Mouse (Mus musculus) bone marrow macrophage, adult 2 months (primary cell): Measurements from ENCODE around the gene Slc15a1. TPM values are rescaled to one million over a fixed set of nuclear protein-coding genes. Genes with fewer than 3 reads are reported as not detected.

Experiments used
- H3K27ac ChIP-seq: 2 replicates; pipeline ENCODE4 v1.5.1; 2012; ENCODE audit warnings: low read depth, low read length; ENCODE audit not compliant: insufficient read depth
- H3K4me1 ChIP-seq: 2 replicates; pipeline ENCODE4 v1.6.1; 2012; ENCODE audit warnings: low read length; ENCODE audit not compliant: control insufficient read depth, insufficient read depth
- H3K4me3 ChIP-seq: 2 replicates; pipeline ENCODE4 v1.5.1; 2012; ENCODE audit warnings: mild to moderate bottlenecking, low read length, moderate library complexity; ENCODE audit not compliant: insufficient read depth
- CTCF ChIP-seq: IDR thresholded peaks from 2 replicates; pipeline ENCODE4 v1.5.1; 2012; ENCODE audit warnings: low read depth, mild to moderate bottlenecking, low read length, moderate library complexity
- POLR2A ChIP-seq: IDR thresholded peaks from 2 replicates; pipeline ENCODE4 v1.6.1; 2012; ENCODE audit warnings: mild to moderate bottlenecking, low read depth, low read length, borderline replicate concordance
- polyA plus RNA-seq: library from polyadenylated mRNA; stranded (reverse); fragments of >200 nt; gene quantifications from 2 replicates; pipeline ENCODE4 v1.2.4, GENCODE M21; 2012; ENCODE audit not compliant: missing spikeins, insufficient read depth, insufficient read length

Slc15a1 gene
- polyA plus RNA-seq, 1 experiment, result 0.52 TPM

- TF ChIP-seq CTCF, result no peak
- TF ChIP-seq POLR2A, result no peak
- Histone ChIP-seq H3K4me3 (no peak overlapping the region), H3K27ac (no peak overlapping the region), H3K4me1 (no peaks in the 10 kb centered on the region)
Observed at GRCm38 (mm10) chr14:121471545-121472121, 33.4 kb downstream of the Slc15a1 start.

- TF ChIP-seq CTCF (no peak), POLR2A (no peak)
- Histone ChIP-seq H3K27ac (no peak overlapping the region), H3K4me3 (no peak overlapping the region), H3K4me1 (no peaks in the 10 kb centered on the region)
Observed at GRCm38 (mm10) chr14:121469601-121470000, 35.5 kb downstream of the Slc15a1 start.

DNA sequence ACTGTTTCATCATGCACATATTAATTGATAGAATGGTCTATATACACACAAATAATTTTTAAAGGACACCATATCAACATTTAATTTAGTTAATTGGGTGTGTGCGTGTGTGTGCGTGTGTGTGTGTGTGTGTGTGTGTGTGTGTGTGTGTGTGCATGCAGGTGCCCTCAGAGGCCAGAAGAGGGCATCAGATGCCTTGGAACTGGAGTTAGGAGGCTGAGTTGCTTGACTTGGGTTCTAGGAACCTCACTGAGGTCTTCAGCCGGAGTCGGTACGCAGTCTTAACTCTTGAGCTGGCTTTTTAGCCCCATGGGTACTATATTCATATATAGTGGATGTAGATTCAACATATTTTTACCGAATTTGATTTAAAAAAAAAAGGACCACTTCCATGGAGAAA, 37.4 kb downstream of the Slc15a1 start:
- H3K27ac ChIP-seq, result no peak overlapping the region
- no peak for TF ChIP-seq POLR2A
- no peak for TF ChIP-seq CTCF
- no peak overlapping the region for H3K4me3 ChIP-seq
- H3K4me1 ChIP-seq, result no peaks in the 10 kb centered on the region

DNA sequence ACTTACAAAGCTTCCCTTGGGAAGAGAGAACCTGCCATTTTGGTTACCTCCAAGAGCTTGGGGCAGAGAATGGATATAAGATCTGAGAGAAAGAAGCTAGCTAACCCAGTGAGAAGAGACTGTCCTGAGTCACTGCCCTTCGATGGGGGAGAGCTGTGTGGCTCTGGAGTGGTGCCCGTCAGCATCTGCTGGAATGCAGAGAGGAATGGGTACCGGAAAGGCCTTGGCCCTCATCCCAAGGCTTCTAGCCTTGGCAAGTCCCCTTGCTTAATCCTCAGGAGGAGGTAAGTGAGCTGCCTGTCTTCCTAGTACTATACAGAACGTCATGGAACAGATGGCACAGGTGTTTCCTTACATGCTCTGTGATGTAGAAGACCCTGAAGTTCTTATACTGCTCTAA, 38.6 kb downstream of the Slc15a1 start:
- Histone ChIP-seq H3K4me1 (no peaks in the 10 kb centered on the region), H3K27ac (no peak overlapping the region), H3K4me3 (no peak overlapping the region)
- TF ChIP-seq POLR2A (no peak), CTCF (no peak)

- TF ChIP-seq CTCF, result no peak
- no peak for TF ChIP-seq POLR2A
- Histone ChIP-seq H3K4me3 (no peak overlapping the region), H3K4me1 (no peaks in the 10 kb centered on the region), H3K27ac (no peak overlapping the region)
Observed at GRCm38 (mm10) chr14:121464318-121464717, 40.7 kb downstream of the Slc15a1 start.

GRCm38 (mm10) chr14:121462756-121463155, 42.3 kb downstream of the Slc15a1 start:
- TF ChIP-seq POLR2A (no peak), CTCF (no peak)
- Histone ChIP-seq H3K4me1 (no peaks in the 10 kb centered on the region), H3K4me3 (no peak overlapping the region), H3K27ac (no peak overlapping the region)

DNA sequence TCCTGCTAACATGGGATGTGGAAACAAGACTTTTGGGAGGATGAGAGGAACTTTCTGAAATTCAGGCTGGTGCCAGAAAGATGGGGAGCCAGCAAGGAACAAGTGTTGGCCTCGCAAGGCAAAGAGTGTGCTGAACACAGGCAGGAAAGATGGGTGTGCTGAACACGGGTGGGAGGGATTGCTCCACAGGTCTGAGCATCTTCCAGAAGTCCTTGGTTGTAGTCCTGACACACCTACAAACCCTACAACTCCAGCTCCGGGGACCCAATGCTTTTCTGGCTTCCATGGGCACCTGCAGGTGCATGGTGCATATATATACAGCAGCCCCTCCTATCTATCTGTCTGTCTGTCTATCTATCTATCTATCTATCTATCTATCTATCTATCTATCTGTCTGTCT, 44.1 kb downstream of the Slc15a1 start:
- Histone ChIP-seq H3K4me3 (no peak overlapping the region), H3K4me1 (no peaks in the 10 kb centered on the region), H3K27ac (no peak overlapping the region)
- TF ChIP-seq POLR2A (no peak), CTCF (no peak)

GRCm38 (mm10) chr14:121458521-121458920, 46.5 kb downstream of the Slc15a1 start:
- H3K4me3 ChIP-seq, result no peak overlapping the region
- no peaks in the 10 kb centered on the region for H3K4me1 ChIP-seq
- TF ChIP-seq POLR2A, result no peak
- no peak overlapping the region for H3K27ac ChIP-seq

DNA sequence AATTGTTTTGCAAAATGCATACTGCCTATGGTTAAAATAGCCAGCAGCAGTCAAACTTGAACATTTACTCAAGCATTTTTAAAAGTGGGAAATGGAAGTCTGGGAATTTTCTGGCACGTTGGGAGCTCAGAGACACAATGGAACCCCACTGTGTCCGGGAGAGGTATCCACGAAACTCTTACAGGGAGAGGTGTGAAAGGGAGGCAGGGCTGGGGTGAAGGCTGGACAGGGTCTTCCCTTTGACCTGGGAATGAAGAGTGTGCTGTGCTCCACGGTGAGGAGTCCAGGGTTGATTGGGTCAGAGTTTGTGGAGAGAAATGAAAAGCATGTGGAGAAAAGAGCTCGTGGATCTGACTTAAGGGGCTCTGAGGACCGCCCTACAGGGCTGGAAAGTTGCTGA, 47.5 kb downstream of the Slc15a1 start:
- Histone ChIP-seq H3K27ac (no peak overlapping the region), H3K4me1 (no peaks in the 10 kb centered on the region), H3K4me3 (no peak overlapping the region)
- no peak for TF ChIP-seq POLR2A
- no peak for TF ChIP-seq CTCF

DNA sequence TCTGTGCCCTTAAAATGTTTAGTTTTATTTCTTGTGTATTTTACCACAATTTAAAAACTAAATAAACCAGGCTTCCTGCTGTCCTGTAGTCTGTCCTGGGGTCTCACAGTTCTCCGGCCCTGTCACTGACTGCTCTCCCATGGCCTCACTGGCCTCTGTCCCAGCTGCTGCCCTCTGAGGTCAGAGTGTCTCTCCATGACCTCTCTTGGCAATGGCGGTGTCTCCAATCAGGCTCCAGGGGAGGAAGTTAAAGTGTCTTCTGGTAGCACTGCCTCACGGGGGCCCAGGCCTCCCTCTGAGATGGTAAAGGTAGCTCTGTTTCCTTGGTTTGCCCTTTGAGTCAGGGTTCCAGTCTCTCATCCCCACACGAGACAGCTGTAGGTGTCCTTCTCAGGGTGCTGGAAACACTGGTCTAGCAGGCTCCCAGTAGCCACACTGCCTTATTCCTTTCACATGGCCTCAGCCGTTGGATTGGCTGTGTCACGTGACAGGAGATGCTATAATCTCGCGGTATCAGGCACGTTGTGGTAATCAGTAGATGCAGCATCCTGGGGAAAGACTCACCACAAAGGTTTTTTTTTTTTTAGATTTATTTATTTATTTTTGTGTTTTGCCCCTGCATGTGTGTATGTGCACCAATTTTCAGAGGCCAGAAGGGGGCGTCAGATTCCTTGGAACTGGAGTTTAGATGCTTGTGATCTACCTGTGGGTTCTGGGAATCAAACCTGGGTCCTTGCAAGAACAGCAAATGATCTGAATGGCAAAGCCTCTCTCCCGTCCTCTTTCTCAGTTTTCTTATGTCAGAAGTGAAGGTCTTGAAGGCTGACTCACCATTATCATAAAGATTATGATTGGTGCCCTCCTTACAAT, 48.4 kb downstream of the Slc15a1 start:
- no peaks in the 10 kb centered on the region for H3K4me1 ChIP-seq
- H3K27ac ChIP-seq, result no peak overlapping the region
- no peak for TF ChIP-seq CTCF
- no peak for TF ChIP-seq POLR2A
- no peak overlapping the region for H3K4me3 ChIP-seq

DNA sequence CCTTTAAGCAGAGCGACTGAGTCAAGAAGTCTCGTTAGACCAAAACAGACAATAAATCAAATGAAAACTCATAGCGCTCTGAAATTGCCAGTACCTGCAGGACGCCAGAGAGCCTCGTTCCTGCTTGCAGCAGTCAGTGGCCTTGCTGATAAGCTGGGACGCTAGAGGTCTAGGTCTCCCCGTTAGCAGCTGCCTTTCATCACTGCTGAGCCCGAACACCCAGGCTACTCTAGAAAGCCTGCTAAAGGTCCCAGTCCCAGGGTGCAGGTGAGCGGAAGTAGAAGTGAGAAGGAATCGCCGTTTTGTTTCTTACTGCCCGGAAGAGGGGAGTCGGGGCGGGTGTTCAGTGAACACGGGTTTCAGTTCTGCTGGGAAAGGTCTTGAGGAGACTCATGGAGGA, 49.1 kb downstream of the Slc15a1 start:
- Histone ChIP-seq H3K4me3 (no peak overlapping the region), H3K4me1 (no peaks in the 10 kb centered on the region; the same call in 1 of the 2 replicates), H3K27ac (no peak overlapping the region)
- no peak for TF ChIP-seq CTCF
- no peak for TF ChIP-seq POLR2A
